Mouse (Mus musculus): ENCODE data around the gene Gpr61. TPM values are rescaled to one million over a fixed set of nuclear protein-coding genes. Genes with fewer than 3 reads are reported as not detected.

The Gpr61 gene
- total and polyA plus RNA-seq, 3 experiments: 0.27 TPM; not detected in 2

DNA sequence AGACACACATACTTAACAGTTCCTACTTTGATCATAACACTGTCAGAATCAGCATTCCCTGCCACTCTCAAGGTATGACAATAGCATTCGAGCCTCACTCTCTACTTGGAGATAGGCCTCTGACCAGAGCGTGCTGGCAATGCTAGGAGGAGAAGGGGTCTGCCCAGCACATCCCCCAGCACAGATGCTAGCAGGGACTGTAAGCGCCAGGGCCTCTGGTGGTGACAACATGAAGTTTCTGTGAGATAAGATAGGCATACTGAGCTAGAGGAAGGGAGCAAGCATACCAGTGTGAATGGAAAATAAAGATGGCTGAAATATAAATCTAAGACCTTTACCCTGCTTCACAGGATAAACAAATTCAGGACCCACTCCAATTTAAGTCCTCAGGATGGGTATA lies 49.4 kb downstream of the Gpr61 start:
- no peak overlapping the region for H3K27ac ChIP-seq (ENCODE audit: insufficient read depth, low read depth)
- H3K9ac ChIP-seq (ENCODE audit: insufficient read depth, low read depth): no peak overlapping the region
- H3K4me2 ChIP-seq (ENCODE audit: insufficient read depth, low read depth, poor library complexity, severe bottlenecking): no peak overlapping the region
- no peak for DNase-seq (ENCODE audit: extremely low read depth)
- no peak overlapping the region for H3K4me3 ChIP-seq (replicated peaks in 1 of 3; ENCODE audit: low read depth in 2 of 3, low read length in 2 of 3, poor library complexity in 1 of 3)
- in situ Hi-C loops (cut with MboI; ENCODE audit: low pct_ligation_motif_present, low pct_unique_long_range_greater_than_20kb, low sequenced_read_pairs): no loop called here
- no peaks in the 10 kb centered on the region for H3K79me2 ChIP-seq (replicated peaks; ENCODE audit: control insufficient read depth, extremely low read depth, insufficient read depth, poor library complexity, severe bottlenecking)
- dilution Hi-C loops (cut with MboI; ENCODE audit: extremely low pct_ligation_motif_present, extremely low pct_unique_long_range_greater_than_20kb, low sequenced_read_pairs): no loop called here
- peaks cover 24 to 66% of the 10 kb centered on the region in 2 experiments for H3K36me3 ChIP-seq (replicated peaks in 1 of 2; ENCODE audit: control insufficient read depth in 1 of 2, insufficient read depth in 1 of 2, low read length in 1 of 2)
- TF ChIP-seq BHLHE40 (IDR thresholded peaks at IDR 0.05; ENCODE audit: low read depth, low read length) (no peak), ZKSCAN1 (IDR thresholded peaks at IDR 0.05; ENCODE audit: borderline replicate concordance, low read depth, low read length) (no peak), TBP (conservative IDR thresholded peaks at IDR 0.05; ENCODE audit: low read depth, low read length) (no peak), POLR2AphosphoS2 (IDR thresholded peaks at IDR 0.05; ENCODE audit: low read depth, low read length) (no peak), JUND (conservative IDR thresholded peaks at IDR 0.05; ENCODE audit: low read depth, low read length) (no peak), RCOR1 (conservative IDR thresholded peaks at IDR 0.05; ENCODE audit: low read depth, low read length) (no peak), NELFE (IDR thresholded peaks at IDR 0.05; ENCODE audit: low read depth, low read length) (no peak), IRF4 (IDR thresholded peaks at IDR 0.05; ENCODE audit: low read depth, low read length) (no peak), E2F4 (IDR thresholded peaks at IDR 0.05; ENCODE audit: insufficient replicate concordance, low read depth, low read length) (no peak), ETS1 (conservative IDR thresholded peaks at IDR 0.05; ENCODE audit: low read depth, low read length) (no peak), USF1 (IDR thresholded peaks at IDR 0.05; ENCODE audit: low read depth, low read length) (no peak), ZNF384 (IDR thresholded peaks at IDR 0.05; ENCODE audit: low read depth, low read length) (no peak), CTCF (conservative IDR thresholded peaks at IDR 0.05 in 1 of 2, IDR thresholded peaks at IDR 0.05 in 1 of 2; ENCODE audit: low read depth in 2 of 2, low read length in 2 of 2) (no peak), RAD21 (IDR thresholded peaks at IDR 0.05; ENCODE audit: low read depth, low read length) (no peak), SMC3 (IDR thresholded peaks at IDR 0.05; ENCODE audit: low read depth, low read length) (no peak), SIN3A (IDR thresholded peaks at IDR 0.05; ENCODE audit: low read length) (no peak), NRF1 (IDR thresholded peaks at IDR 0.05; ENCODE audit: low read depth, low read length) (no peak)
- H3K9me3 ChIP-seq (replicated peaks; ENCODE audit: low read length): no peaks in the 10 kb centered on the region
- H3K27me3 ChIP-seq (replicated peaks): no peaks in the 10 kb centered on the region
- H3K4me1 ChIP-seq (ENCODE audit: control insufficient read depth in 1 of 2, insufficient read depth in 2 of 2): no peaks in the 10 kb centered on the region

DNA sequence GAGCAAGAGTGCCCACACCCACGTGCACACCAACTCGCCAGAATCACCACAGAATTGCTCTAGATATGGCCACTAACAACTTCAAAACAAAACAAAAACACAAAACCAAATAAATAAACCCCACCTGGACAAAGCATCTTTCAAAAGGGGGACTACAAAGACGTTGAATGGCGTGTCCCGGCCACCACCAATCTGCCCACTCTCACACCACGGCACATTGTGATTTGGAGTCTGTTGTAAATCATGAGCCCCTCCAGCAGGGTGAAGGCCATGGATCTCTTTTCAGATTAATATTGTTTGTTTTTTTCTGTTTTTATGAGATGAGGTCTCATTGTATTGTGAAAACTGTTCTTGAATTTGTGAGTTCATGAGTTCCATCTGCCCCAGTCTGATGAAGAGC lies 52.6 kb downstream of the Gpr61 start:
- TF ChIP-seq RAD21 (IDR thresholded peaks at IDR 0.05; ENCODE audit: low read depth, low read length) (no peak), POLR2A (IDR thresholded peaks at IDR 0.05; ENCODE audit: low read depth, low read length) (no peak), MYC (IDR thresholded peaks at IDR 0.05; ENCODE audit: low read depth, low read length) (no peak), IRF4 (IDR thresholded peaks at IDR 0.05; ENCODE audit: low read depth, low read length) (no peak), CTCF (conservative IDR thresholded peaks at IDR 0.05 in 1 of 2, IDR thresholded peaks at IDR 0.05 in 1 of 2; ENCODE audit: low read depth in 2 of 2, low read length in 2 of 2) (no peak), JUN (IDR thresholded peaks at IDR 0.05; ENCODE audit: insufficient read depth, low read depth, low read length) (no peak), ZNF384 (IDR thresholded peaks at IDR 0.05; ENCODE audit: low read depth, low read length) (no peak), KAT2A (IDR thresholded peaks at IDR 0.05; ENCODE audit: insufficient replicate concordance, low read length) (no peak), MEF2A (IDR thresholded peaks at IDR 0.05; ENCODE audit: borderline replicate concordance, low read depth, low read length) (no peak), BHLHE40 (IDR thresholded peaks at IDR 0.05; ENCODE audit: low read depth, low read length) (no peak), RCOR1 (conservative IDR thresholded peaks at IDR 0.05; ENCODE audit: low read depth, low read length) (no peak), CHD1 (IDR thresholded peaks at IDR 0.05; ENCODE audit: low read depth, low read length) (no peak), POLR2AphosphoS2 (IDR thresholded peaks at IDR 0.05; ENCODE audit: low read depth, low read length) (no peak), PAX5 (IDR thresholded peaks at IDR 0.05; ENCODE audit: low read length) (no peak), SMC3 (IDR thresholded peaks at IDR 0.05; ENCODE audit: low read depth, low read length) (no peak), TBP (conservative IDR thresholded peaks at IDR 0.05; ENCODE audit: low read depth, low read length) (no peak), GABPA (IDR thresholded peaks at IDR 0.05; ENCODE audit: insufficient replicate concordance, low read depth, low read length) (no peak)
- H3K27me3 ChIP-seq (replicated peaks): no peaks in the 10 kb centered on the region
- no peaks in the 10 kb centered on the region for H3K4me1 ChIP-seq (ENCODE audit: control insufficient read depth in 1 of 2, insufficient read depth in 2 of 2)
- no peak overlapping the region for H3K9ac ChIP-seq (ENCODE audit: insufficient read depth, low read depth)
- dilution Hi-C loops (cut with MboI; ENCODE audit: extremely low pct_ligation_motif_present, extremely low pct_unique_long_range_greater_than_20kb, low sequenced_read_pairs) (no loop called here), in situ Hi-C loops (cut with MboI; ENCODE audit: low pct_ligation_motif_present, low pct_unique_long_range_greater_than_20kb, low sequenced_read_pairs) (no loop called here)
- H3K4me3 ChIP-seq (replicated peaks in 1 of 3; ENCODE audit: low read depth in 2 of 3, low read length in 2 of 3, poor library complexity in 1 of 3): no peak overlapping the region
- no peak for DNase-seq (ENCODE audit: extremely low read depth)
- H3K36me3 ChIP-seq (replicated peaks in 1 of 2; ENCODE audit: control insufficient read depth in 1 of 2, insufficient read depth in 1 of 2, low read length in 1 of 2): peaks cover 10 to 61% of the 10 kb centered on the region in 2 experiments
- no peak overlapping the region for H3K4me2 ChIP-seq (ENCODE audit: insufficient read depth, low read depth, poor library complexity, severe bottlenecking)
- no peak overlapping the region for H3K27ac ChIP-seq (ENCODE audit: insufficient read depth, low read depth)
- no peaks in the 10 kb centered on the region for H3K79me2 ChIP-seq (replicated peaks; ENCODE audit: control insufficient read depth, extremely low read depth, insufficient read depth, poor library complexity, severe bottlenecking)
- no peaks in the 10 kb centered on the region for H3K9me3 ChIP-seq (replicated peaks; ENCODE audit: low read length)

All from CH12.LX (cell line).